Mouse (Mus musculus): Measurements from ENCODE around the gene Bbs2. TPM values are rescaled to one million over a fixed set of nuclear protein-coding genes. Genes with fewer than 3 reads are reported as not detected.

Gene Bbs2
- polyA plus RNA-seq, 1 experiment from 2014 or later, result 6.8 TPM

DNA sequence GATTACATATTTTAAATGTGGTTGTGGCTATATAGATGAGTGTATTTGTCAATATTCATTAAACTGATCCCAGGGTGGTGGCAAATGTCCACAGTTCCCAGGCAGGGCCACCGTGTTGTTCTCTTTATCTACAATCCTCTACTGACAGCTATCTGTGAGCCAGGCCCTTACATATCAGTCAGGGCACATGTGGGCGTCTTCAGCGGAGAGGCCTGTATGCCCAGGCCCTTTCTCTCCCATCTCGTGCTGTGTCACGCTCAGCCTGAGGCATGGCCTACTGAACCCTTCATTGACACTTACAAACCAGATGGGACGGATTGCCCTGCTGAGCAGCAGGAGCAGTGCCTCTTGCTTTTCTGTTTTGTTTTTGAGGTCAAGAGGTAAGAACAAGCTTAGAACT lies 10.7 kb upstream of the Bbs2 start:
- Histone ChIP-seq H3K9ac (ENCODE audit: low read depth, low read length) (no peak overlapping the region), H3K27ac (ENCODE audit: low read length) (no peak overlapping the region), H3K4me3 (ENCODE audit: low read length) (no peak overlapping the region), H3K9me3 (ENCODE audit: control insufficient read depth, low read length) (no peaks in the 10 kb centered on the region), H3K4me2 (ENCODE audit: low read depth, low read length) (no peak overlapping the region), H3K36me3 (ENCODE audit: control insufficient read depth, insufficient read depth, low read length) (no peaks in the 10 kb centered on the region), H3K27me3 (replicated peaks; ENCODE audit: control insufficient read depth, insufficient read depth, low read length) (no peaks in the 10 kb centered on the region), H3K4me1 (ENCODE audit: control insufficient read depth, insufficient read depth, low read length) (no peaks in the 10 kb centered on the region)
- peak; percentile 72; the same call in 1 of the 2 replicates for ATAC-seq
- WGBS, result 75% methylated on average over 6 of the region's 6 CpGs

DNA sequence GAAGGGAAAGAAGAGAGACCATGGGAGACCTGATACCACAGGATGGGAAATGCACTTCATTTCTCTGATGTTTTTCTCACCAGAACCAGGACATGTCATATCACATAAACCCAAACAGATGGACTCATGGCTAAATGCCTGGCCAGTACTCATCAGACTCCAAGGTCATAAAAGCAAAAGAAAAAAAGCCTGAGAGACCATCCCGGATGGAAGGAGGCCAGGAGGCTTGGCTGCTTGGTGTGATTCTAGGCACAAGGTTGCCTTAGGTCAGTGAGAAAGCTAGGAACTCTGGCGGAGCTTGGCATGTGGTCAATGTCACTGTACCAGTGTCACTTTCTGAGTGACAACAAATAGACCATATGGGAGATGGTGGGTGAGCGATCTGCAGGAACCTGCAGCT lies 9.1 kb upstream of the Bbs2 start:
- WGBS, result 70% methylated on average over 3 of the region's 3 CpGs
- ATAC-seq, result no peak

DNA sequence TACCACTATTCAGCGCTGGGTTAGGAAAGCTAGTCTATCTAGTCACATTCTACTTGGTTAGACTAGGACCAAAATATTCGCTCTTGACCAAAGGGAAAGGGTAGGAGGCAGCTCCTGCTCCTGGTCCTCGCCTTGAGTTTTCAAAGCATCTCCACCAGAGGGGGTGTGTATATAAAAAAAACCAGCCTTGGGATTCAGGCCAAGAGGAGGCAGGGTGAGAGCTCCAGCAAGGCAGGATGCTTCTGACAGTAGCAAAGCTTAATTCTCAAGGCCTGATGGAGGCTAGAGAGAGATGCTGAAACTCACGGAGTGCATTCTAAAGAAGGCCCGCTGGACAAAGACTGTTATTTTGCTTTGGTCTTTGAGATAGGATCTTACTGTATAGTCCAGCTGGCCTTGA lies 5.4 kb upstream of the Bbs2 start:
- no peak overlapping the region for H3K4me2 ChIP-seq (ENCODE audit: low read depth, low read length)
- WGBS, result 53% methylated on average over 5 of the region's 5 CpGs
- 0 out of 2 replicates have a peak, but pooled peaks cover under 1% of the 10 kb centered on the region for H3K4me1 ChIP-seq (ENCODE audit: control insufficient read depth, insufficient read depth, low read length)
- no peaks in the 10 kb centered on the region for H3K36me3 ChIP-seq (ENCODE audit: control insufficient read depth, insufficient read depth, low read length)
- no peaks in the 10 kb centered on the region for H3K9me3 ChIP-seq (ENCODE audit: control insufficient read depth, low read length)
- ATAC-seq, result no peak
- H3K4me3 ChIP-seq (ENCODE audit: low read length), result no peak overlapping the region
- H3K27ac ChIP-seq (ENCODE audit: low read length), result no peak overlapping the region
- no peaks in the 10 kb centered on the region for H3K27me3 ChIP-seq (replicated peaks; ENCODE audit: control insufficient read depth, insufficient read depth, low read length)
- no peak overlapping the region for H3K9ac ChIP-seq (ENCODE audit: low read depth, low read length)

More for the DNA sequence above, 9.1 kb upstream of the Bbs2 start:
- H3K36me3 ChIP-seq (ENCODE audit: control insufficient read depth, insufficient read depth, low read length), result no peaks in the 10 kb centered on the region
- no peak overlapping the region for H3K4me3 ChIP-seq (ENCODE audit: low read length)
- no peak overlapping the region for H3K4me2 ChIP-seq (ENCODE audit: low read depth, low read length)
- no peak overlapping the region for H3K9ac ChIP-seq (ENCODE audit: low read depth, low read length)
- H3K27ac ChIP-seq (ENCODE audit: low read length), result no peak overlapping the region
- H3K4me1 ChIP-seq (ENCODE audit: control insufficient read depth, insufficient read depth, low read length), result no peaks in the 10 kb centered on the region
- H3K27me3 ChIP-seq (replicated peaks; ENCODE audit: control insufficient read depth, insufficient read depth, low read length), result no peaks in the 10 kb centered on the region
- no peaks in the 10 kb centered on the region for H3K9me3 ChIP-seq (ENCODE audit: control insufficient read depth, low read length)

DNA sequence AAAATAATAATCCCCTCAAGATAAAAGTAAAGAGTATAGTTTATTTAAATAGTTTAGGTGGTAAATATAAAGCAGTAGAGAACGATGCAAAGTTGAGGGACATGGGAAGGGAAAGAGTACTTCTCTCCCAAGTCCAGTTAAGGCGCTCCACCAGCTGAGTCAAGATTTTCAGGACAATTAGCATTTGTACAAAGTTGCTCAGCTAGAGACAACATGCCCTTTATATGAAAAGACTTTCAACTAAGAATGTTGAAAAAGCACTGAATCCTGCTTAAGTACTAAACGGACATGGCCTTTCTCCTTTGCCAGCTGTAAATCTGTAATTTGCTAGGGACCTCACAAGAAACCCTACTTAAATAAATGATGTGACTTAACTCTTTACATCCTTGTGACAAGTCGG lies 268 bp upstream of the Bbs2 start:
- WGBS, result 38% methylated on average over 4 of the region's 4 CpGs
- Histone ChIP-seq H3K4me3 (ENCODE audit: low read length) (peak overlapping the region; percentile 71; the same call in 1 of the 2 replicates), H3K9ac (ENCODE audit: low read depth, low read length) (peak overlapping the region; percentile 76)

DNA sequence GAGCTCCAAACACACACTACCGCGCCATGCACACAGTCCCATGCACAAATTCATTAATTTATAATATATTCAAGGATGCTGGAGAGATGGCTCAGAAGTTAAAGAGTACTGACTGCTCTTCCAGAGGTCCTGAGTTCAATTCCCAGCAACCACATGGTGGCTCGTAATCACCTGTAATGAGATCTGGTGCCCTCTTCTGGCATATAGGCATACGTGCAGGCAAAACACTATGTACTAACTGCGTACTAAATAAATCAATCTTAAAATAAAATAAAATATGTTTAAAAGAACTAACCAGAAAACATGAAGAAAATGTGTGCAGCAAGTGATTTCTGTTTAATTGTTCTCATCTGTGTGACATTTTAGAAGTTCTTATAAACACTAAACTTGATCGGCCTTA lies 4.4 kb downstream of the Bbs2 start:
- no peak overlapping the region for H3K4me2 ChIP-seq (ENCODE audit: low read depth, low read length)
- H3K9ac ChIP-seq (ENCODE audit: low read depth, low read length), result no peak overlapping the region
- no peak overlapping the region for H3K27ac ChIP-seq (ENCODE audit: low read length)
- no peaks in the 10 kb centered on the region for H3K9me3 ChIP-seq (ENCODE audit: control insufficient read depth, low read length)
- no peak for ATAC-seq
- WGBS, result 83% methylated on average over 6 of the region's 6 CpGs
- no peaks in the 10 kb centered on the region for H3K27me3 ChIP-seq (replicated peaks; ENCODE audit: control insufficient read depth, insufficient read depth, low read length)
- H3K4me1 ChIP-seq (ENCODE audit: control insufficient read depth, insufficient read depth, low read length), result 0 out of 2 replicates have a peak, but pooled peaks cover 4% of the 10 kb centered on the region
- no peak overlapping the region for H3K4me3 ChIP-seq (ENCODE audit: low read length)
- H3K36me3 ChIP-seq (ENCODE audit: control insufficient read depth, insufficient read depth, low read length), result no peaks in the 10 kb centered on the region

More for the DNA sequence above, 268 bp upstream of the Bbs2 start:
- H3K4me2 ChIP-seq (ENCODE audit: low read depth, low read length), result peak overlapping the region; percentile 75
- 0 out of 2 replicates have a peak, but pooled peaks cover 4% of the 10 kb centered on the region for H3K4me1 ChIP-seq (ENCODE audit: control insufficient read depth, insufficient read depth, low read length)
- H3K27me3 ChIP-seq (replicated peaks; ENCODE audit: control insufficient read depth, insufficient read depth, low read length), result no peaks in the 10 kb centered on the region
- no peak overlapping the region for H3K27ac ChIP-seq (ENCODE audit: low read length)
- H3K36me3 ChIP-seq (ENCODE audit: control insufficient read depth, insufficient read depth, low read length), result no peaks in the 10 kb centered on the region
- no peak for ATAC-seq
- no peaks in the 10 kb centered on the region for H3K9me3 ChIP-seq (ENCODE audit: control insufficient read depth, low read length)

DNA sequence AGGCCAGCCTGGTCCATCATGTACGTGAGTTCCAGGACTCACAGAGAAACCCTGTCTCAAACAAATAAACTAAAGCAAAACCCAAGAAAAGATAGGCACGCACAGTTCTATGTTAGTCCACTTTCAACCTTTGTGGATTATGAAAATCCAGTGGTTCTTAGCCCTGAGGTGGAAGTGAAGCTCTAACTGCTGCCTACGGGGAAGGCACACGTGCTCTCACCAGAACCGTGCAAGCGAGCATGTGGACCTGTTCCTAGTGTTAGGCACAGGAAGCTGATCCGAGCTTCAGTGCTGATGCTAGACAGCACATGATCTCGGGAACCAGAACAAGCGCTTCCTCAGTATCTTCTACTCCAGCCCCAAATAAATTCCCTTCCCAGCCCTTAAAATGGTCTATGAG lies 5.9 kb downstream of the Bbs2 start:
- H3K4me1 ChIP-seq (ENCODE audit: control insufficient read depth, insufficient read depth, low read length), result no peaks in the 10 kb centered on the region
- no peaks in the 10 kb centered on the region for H3K9me3 ChIP-seq (ENCODE audit: control insufficient read depth, low read length)
- 80% methylated on average over 9 of the region's 9 CpGs for WGBS
- H3K9ac ChIP-seq (ENCODE audit: low read depth, low read length), result no peak overlapping the region
- ATAC-seq, result no peak
- no peaks in the 10 kb centered on the region for H3K27me3 ChIP-seq (replicated peaks; ENCODE audit: control insufficient read depth, insufficient read depth, low read length)
- H3K4me3 ChIP-seq (ENCODE audit: low read length), result no peak overlapping the region
- H3K36me3 ChIP-seq (ENCODE audit: control insufficient read depth, insufficient read depth, low read length), result no peaks in the 10 kb centered on the region
- no peak overlapping the region for H3K4me2 ChIP-seq (ENCODE audit: low read depth, low read length)
- no peak overlapping the region for H3K27ac ChIP-seq (ENCODE audit: low read length)

DNA sequence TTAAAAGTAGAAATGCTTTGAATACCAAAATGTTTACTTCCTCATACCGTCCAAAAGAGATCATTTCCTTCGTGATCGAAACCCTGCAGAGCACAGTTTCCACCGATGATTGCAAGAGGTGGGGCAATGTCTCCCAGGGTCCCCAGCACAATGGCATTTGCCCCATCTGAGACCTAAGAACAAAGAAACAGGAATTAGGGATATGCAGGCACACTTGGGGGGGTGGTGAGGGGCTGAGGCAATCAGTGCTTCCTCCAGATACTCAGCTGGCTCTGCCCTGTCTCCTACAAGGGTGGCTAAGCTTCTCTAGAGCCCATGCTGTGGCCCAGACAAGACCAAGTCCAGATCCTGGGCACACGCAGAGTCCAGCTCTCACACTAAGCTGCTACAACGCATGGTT lies 9.0 kb downstream of the Bbs2 start:
- Histone ChIP-seq H3K36me3 (ENCODE audit: control insufficient read depth, insufficient read depth, low read length) (no peaks in the 10 kb centered on the region; the same call in 1 of the 2 replicates), H3K4me3 (ENCODE audit: low read length) (no peak overlapping the region), H3K27me3 (replicated peaks; ENCODE audit: control insufficient read depth, insufficient read depth, low read length) (no peaks in the 10 kb centered on the region), H3K27ac (ENCODE audit: low read length) (no peak overlapping the region), H3K9me3 (ENCODE audit: control insufficient read depth, low read length) (no peaks in the 10 kb centered on the region), H3K4me1 (ENCODE audit: control insufficient read depth, insufficient read depth, low read length) (no peaks in the 10 kb centered on the region), H3K4me2 (ENCODE audit: low read depth, low read length) (no peak overlapping the region), H3K9ac (ENCODE audit: low read depth, low read length) (no peak overlapping the region)
- 63% methylated on average over 6 of the region's 6 CpGs for WGBS
- ATAC-seq, result no peak

DNA sequence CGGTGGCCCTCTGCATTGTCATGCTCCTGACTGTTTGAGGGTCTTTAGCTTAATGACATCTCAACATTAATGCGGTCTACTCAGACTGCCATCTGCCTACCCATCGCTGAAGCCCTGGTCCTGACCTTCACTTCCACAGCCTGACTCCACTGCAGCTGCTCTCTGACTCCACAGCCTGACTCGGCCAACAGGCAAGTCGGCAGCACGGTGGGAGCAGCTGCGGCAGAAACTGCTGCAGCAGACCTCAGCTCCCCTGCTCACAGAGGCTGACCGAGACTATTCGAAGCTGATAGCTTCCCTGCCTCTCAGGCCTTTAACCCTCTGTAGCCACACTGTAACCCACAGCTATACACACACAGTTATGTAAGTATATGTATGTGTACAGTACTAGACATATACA lies 10.8 kb downstream of the Bbs2 start:
- Histone ChIP-seq H3K9ac (ENCODE audit: low read depth, low read length) (no peak overlapping the region), H3K4me3 (ENCODE audit: low read length) (no peak overlapping the region), H3K4me1 (ENCODE audit: control insufficient read depth, insufficient read depth, low read length) (no peaks in the 10 kb centered on the region), H3K9me3 (ENCODE audit: control insufficient read depth, low read length) (no peaks in the 10 kb centered on the region), H3K36me3 (ENCODE audit: control insufficient read depth, insufficient read depth, low read length) (no peaks in the 10 kb centered on the region; the same call in 1 of the 2 replicates), H3K4me2 (ENCODE audit: low read depth, low read length) (no peak overlapping the region), H3K27me3 (replicated peaks; ENCODE audit: control insufficient read depth, insufficient read depth, low read length) (no peaks in the 10 kb centered on the region), H3K27ac (ENCODE audit: low read length) (no peak overlapping the region)
- WGBS, result 80% methylated on average over 9 of the region's 9 CpGs
- ATAC-seq, result no peak

DNA sequence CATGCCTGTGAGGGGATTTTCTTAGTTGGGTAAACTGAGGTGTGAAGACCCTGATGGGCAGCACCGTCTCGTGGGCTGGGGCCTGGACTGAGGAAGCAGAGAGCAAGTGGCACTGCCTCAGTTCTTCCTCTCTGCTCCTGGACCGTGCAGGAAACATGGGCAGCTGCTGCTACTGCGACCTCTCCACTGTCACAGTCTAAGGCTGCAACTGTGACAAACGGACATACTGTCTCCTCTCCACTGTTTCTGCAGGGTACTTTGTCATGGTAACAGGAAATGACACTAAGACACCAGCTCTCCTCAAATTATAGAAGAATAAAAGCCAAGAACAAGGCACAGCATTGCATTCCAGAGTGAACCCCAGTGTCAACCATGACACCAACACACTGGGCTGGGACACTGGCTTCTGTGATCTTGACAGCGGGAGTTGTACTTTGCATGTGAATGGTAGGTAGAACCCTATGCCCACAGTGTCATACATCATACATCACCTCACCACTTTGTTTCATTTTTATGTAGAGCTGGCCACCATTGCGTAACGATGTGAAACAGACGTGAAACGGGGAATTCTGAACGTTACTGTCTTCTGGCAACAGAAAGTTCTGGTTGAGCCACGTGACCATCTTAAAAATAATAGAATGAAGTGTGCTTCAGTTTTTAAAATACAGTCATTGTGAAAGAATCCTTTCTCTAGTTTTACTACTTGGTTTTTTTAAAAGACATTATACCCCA lies 22.1 kb downstream of the Bbs2 start:
- H3K27me3 ChIP-seq (replicated peaks; ENCODE audit: control insufficient read depth, insufficient read depth, low read length), result no peaks in the 10 kb centered on the region
- H3K9me3 ChIP-seq (ENCODE audit: control insufficient read depth, low read length), result no peaks in the 10 kb centered on the region
- H3K4me1 ChIP-seq (ENCODE audit: control insufficient read depth, insufficient read depth, low read length), result no peaks in the 10 kb centered on the region
- no peak overlapping the region for H3K4me2 ChIP-seq (ENCODE audit: low read depth, low read length)
- 86% methylated on average over 12 of the region's 12 CpGs for WGBS
- ATAC-seq, result no peak
- H3K27ac ChIP-seq (ENCODE audit: low read length), result no peak overlapping the region
- H3K36me3 ChIP-seq (ENCODE audit: control insufficient read depth, insufficient read depth, low read length), result no peaks in the 10 kb centered on the region
- no peak overlapping the region for H3K4me3 ChIP-seq (ENCODE audit: low read length)
- no peak overlapping the region for H3K9ac ChIP-seq (ENCODE audit: low read depth, low read length)

DNA sequence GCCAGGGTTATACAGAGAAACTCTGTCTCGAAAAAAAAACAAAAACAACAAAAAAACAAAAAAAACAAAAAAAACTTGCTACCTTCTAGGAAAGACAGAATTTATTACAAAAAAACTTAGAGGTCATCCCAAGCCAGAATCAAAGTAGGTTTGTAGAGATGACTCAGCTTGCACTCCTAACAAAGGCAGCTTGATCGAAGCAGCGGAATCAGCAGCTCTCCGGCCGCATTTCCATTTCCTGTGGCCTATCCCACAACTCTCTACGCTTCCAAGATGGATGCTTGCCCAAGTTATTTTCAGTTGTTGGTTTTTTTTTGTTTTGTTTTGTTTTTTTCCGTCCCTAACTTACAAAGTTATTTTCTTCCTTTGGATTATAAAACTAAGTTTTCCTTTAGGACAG lies 29.9 kb downstream of the Bbs2 start:
- H3K36me3 ChIP-seq (ENCODE audit: control insufficient read depth, insufficient read depth, low read length), result peaks cover 8% of the 10 kb centered on the region
- WGBS, result 95% methylated on average over 7 of the region's 7 CpGs
- H3K4me2 ChIP-seq (ENCODE audit: low read depth, low read length), result no peak overlapping the region
- no peaks in the 10 kb centered on the region for H3K9me3 ChIP-seq (ENCODE audit: control insufficient read depth, low read length)
- no peak overlapping the region for H3K4me3 ChIP-seq (ENCODE audit: low read length)
- no peak for ATAC-seq
- H3K27me3 ChIP-seq (replicated peaks; ENCODE audit: control insufficient read depth, insufficient read depth, low read length), result no peaks in the 10 kb centered on the region
- H3K4me1 ChIP-seq (ENCODE audit: control insufficient read depth, insufficient read depth, low read length), result no peaks in the 10 kb centered on the region
- H3K27ac ChIP-seq (ENCODE audit: low read length), result no peak overlapping the region
- no peak overlapping the region for H3K9ac ChIP-seq (ENCODE audit: low read depth, low read length)

Measured in intestine, embryonic 16.5 days (tissue).